Mouse (Mus musculus): ENCODE data around the gene Msrb1.

GRCm38 (mm10) chr17:24697985-24698384, 38.5 kb upstream of the Msrb1 start:
- TF ChIP-seq CHD2 (IDR thresholded peaks at IDR 0.05; ENCODE audit: low read depth, low read length) (no peak), ZC3H11A (IDR thresholded peaks at IDR 0.05; ENCODE audit: borderline replicate concordance, low read depth, low read length) (no peak), MAFK (IDR thresholded peaks at IDR 0.05; ENCODE audit: insufficient read depth, low read depth, low read length) (no peak), HCFC1 (IDR thresholded peaks at IDR 0.05; ENCODE audit: borderline replicate concordance, insufficient read depth, low read length) (no peak), ZNF384 (IDR thresholded peaks at IDR 0.05; ENCODE audit: low read depth, low read length) (no peak)
